Mouse (Mus musculus) small intestine, adult 2 months (tissue): Measurements from ENCODE around the gene Aifm3.

Experiments used
- CTCF ChIP-seq: fragments of 200-500 bp; IDR thresholded peaks from 2 replicates; pipeline ENCODE4 v1.5.1; 2012; ENCODE audit warnings: low read depth, mild to moderate bottlenecking, control low read depth, inconsistent platforms, low read length, moderate library complexity, mixed read lengths; ENCODE audit not compliant: insufficient replicate concordance, insufficient read length; ENCODE audit errors: extremely low read depth
- POLR2A ChIP-seq: fragments of 200-500 bp; IDR thresholded peaks from 2 replicates; pipeline ENCODE4 v1.6.1; 2012; ENCODE audit warnings: low read depth, mild to moderate bottlenecking, control low read depth, inconsistent platforms, low read length, moderate library complexity

DNA sequence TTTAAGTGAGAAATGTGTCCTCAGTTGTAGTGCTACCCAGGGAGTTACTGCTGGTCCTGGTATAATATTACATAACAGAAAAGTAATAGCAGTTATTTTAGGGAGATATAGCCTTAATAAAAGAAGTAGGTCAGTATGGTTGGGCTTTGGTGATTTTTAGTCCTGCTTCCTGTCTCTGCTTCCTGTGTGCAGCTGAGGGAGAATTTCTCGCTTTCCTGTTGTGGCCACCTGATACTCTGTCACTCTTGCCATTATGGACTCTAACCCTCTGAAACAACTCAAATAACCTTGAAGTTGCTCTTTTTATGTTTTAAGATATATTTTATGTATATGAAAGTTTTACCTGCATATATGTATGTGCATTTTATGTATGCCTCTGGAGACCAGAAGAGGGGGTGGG lies 27.8 kb upstream of the Aifm3 start:
- TF ChIP-seq POLR2A (no peak), CTCF (no peak)
